Mouse (Mus musculus) WW6 (cell line): ENCODE measurements at regions not wholly inside any gene's neighbourhood (a gene's known extent, or its start where the extent isn't known, plus 50 kb on each side); places are given as distances from the start of the nearest gene placed in this dataset.

Experiments
- DNase-seq: peaks from one replicate; pipeline ENCODE4 v3.0.0-alpha.2; 2013; ENCODE audit warnings: low read depth, low spot score

GRCm38 (mm10) chr6:44210901-44211300, 544.8 kb upstream of the Tpk1 start:
- DNase-seq = no peak

GRCm38 (mm10) chr6:44204477-44204876, 538.4 kb upstream of the Tpk1 start:
- DNase-seq = peak; percentile 13

- DNase-seq = no peak
Observed at GRCm38 (mm10) chr6:44203831-44204230, 537.8 kb upstream of the Tpk1 start.

- no peak for DNase-seq
Observed at GRCm38 (mm10) chr6:44179927-44180326, 513.8 kb upstream of the Tpk1 start.
